Comparison of ENCODE assay signal across 1 mouse cellular context in the genomic region with DNA sequence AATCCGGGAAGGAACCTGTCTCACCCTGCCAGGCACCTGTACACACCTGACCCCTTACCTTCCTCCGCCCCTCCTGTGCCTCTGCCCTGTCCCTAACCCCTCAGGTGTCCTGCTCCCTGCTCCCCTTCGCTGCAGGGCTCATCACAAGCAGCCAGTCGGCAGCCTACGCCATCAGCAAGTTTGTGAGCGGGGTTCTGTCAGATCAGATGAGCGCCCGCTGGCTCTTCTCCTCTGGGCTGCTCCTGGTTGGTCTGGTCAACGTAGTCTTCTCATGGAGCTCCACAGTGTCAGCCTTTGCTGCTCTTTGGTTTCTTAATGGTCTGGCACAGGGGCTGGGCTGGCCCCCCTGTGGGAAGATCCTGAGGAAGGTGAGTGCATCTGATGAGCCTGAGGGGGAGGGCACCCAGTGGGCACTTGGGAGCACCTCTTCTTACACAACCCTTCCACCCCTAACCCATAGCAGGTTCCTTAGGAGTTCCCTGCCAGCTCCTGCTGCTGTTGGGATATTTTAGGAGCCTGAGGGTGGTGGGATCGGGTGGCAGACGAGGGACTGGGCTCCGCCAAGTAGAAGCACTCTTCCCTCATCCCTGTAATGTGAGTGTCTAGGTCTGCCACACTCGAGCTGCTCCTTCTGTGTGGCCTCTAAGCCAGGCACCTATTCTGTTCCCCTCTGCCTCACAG.
TF ChIP-seq lines count a peak whose summit lies in the region.

No protein-coding gene starts in this region.

TF ChIP-seq in CH12.LX, 34 proteins besides CTCF, POLR2A, EP300 and RAD21:
- TF ChIP-seq MAZ (IDR thresholded peaks at IDR 0.05; ENCODE audit: low read depth, low read length) (no peak), ZC3H11A (IDR thresholded peaks at IDR 0.05; ENCODE audit: low read depth, low read length) (no peak)
